Mouse (Mus musculus) E14TG2a.4 (cell line): ENCODE measurements at regions not wholly inside any gene's neighbourhood (a gene's known extent, or its start where the extent isn't known, plus 50 kb on each side); places are given as distances from the start of the nearest gene placed in this dataset.

Source experiments
- H3K27me3 ChIP-seq: 2 replicates; pipeline ENCODE4 v1.6.1; 2014; ENCODE audit warnings: low read length, control low read depth; ENCODE audit not compliant: insufficient read depth
- H3K36me3 ChIP-seq: 2 replicates; pipeline ENCODE4 v1.6.1; 2014; ENCODE audit warnings: low read length, control low read depth; ENCODE audit not compliant: insufficient read depth
- H3K4me1 ChIP-seq: replicated peaks from 2 replicates; pipeline ENCODE4 v1.6.1; 2014; ENCODE audit warnings: low read depth, low read length, control low read depth
- H3K4me3 ChIP-seq: replicated peaks from 2 replicates; pipeline ENCODE4 v1.5.1; 2014; ENCODE audit warnings: mild to moderate bottlenecking, low read length
- H3K9me3 ChIP-seq: 2 replicates; pipeline ENCODE4 v1.6.1; 2014; ENCODE audit warnings: low read length, control low read depth
- CTCF ChIP-seq: conservative IDR thresholded peaks from 2 replicates; pipeline ENCODE4 v1.5.1; 2014; ENCODE audit warnings: low read length
- NANOG ChIP-seq: IDR thresholded peaks from 2 replicates; pipeline ENCODE4 v1.6.1; 2014; ENCODE audit warnings: borderline replicate concordance, low read length, mixed read lengths
- POU5F1 ChIP-seq: IDR thresholded peaks from 2 replicates; pipeline ENCODE4 v1.6.1; 2014; ENCODE audit warnings: low read length, borderline replicate concordance

- Histone ChIP-seq H3K36me3 (no peaks in the 10 kb centered on the region), H3K4me1 (no peaks in the 10 kb centered on the region), H3K4me3 (no peak overlapping the region), H3K9me3 (peaks cover 14% of the 10 kb centered on the region; the same call in 1 of the 2 replicates), H3K27me3 (no peaks in the 10 kb centered on the region)
- TF ChIP-seq NANOG (no peak), POU5F1 (no peak), CTCF (no peak)
Measured at GRCm38 (mm10) chr5:133569096-133569495, 530.4 kb upstream of the Castor2 start.

- H3K9me3 ChIP-seq: peaks cover 8% of the 10 kb centered on the region; the same call in 1 of the 2 replicates
- no peak for TF ChIP-seq NANOG
- no peak for TF ChIP-seq POU5F1
- no peak for TF ChIP-seq CTCF
- H3K27me3 ChIP-seq: no peaks in the 10 kb centered on the region
- no peaks in the 10 kb centered on the region for H3K4me1 ChIP-seq
- H3K36me3 ChIP-seq: no peaks in the 10 kb centered on the region
- no peak overlapping the region for H3K4me3 ChIP-seq
Measured at GRCm38 (mm10) chr5:133566506-133566905, 533.0 kb upstream of the Castor2 start.

GRCm38 (mm10) chr5:133550657-133551056, 548.9 kb upstream of the Castor2 start:
- no peaks in the 10 kb centered on the region for H3K36me3 ChIP-seq
- H3K9me3 ChIP-seq: no peaks in the 10 kb centered on the region
- TF ChIP-seq POU5F1 (no peak), NANOG (no peak), CTCF (no peak)
- H3K4me1 ChIP-seq: no peaks in the 10 kb centered on the region
- H3K27me3 ChIP-seq: no peaks in the 10 kb centered on the region
- H3K4me3 ChIP-seq: no peak overlapping the region

- Histone ChIP-seq H3K9me3 (peaks cover 8% of the 10 kb centered on the region; the same call in 1 of the 2 replicates), H3K4me3 (no peak overlapping the region), H3K36me3 (no peaks in the 10 kb centered on the region), H3K27me3 (no peaks in the 10 kb centered on the region), H3K4me1 (no peaks in the 10 kb centered on the region)
- TF ChIP-seq POU5F1: no peak
- TF ChIP-seq CTCF: no peak
- TF ChIP-seq NANOG: no peak
Measured at GRCm38 (mm10) chr5:133542217-133542616, 557.3 kb upstream of the Castor2 start.

- Histone ChIP-seq H3K27me3 (no peaks in the 10 kb centered on the region), H3K9me3 (no peaks in the 10 kb centered on the region), H3K36me3 (no peaks in the 10 kb centered on the region), H3K4me1 (no peaks in the 10 kb centered on the region), H3K4me3 (no peak overlapping the region)
- TF ChIP-seq POU5F1: no peak
Measured at GRCm38 (mm10) chr5:133532678-133533077, 566.8 kb upstream of the Castor2 start.

- H3K4me1 ChIP-seq: no peaks in the 10 kb centered on the region
- H3K36me3 ChIP-seq: no peaks in the 10 kb centered on the region
- H3K4me3 ChIP-seq: no peak overlapping the region
- TF ChIP-seq CTCF: no peak
- H3K9me3 ChIP-seq: no peaks in the 10 kb centered on the region
- no peaks in the 10 kb centered on the region for H3K27me3 ChIP-seq
Measured at GRCm38 (mm10) chr5:133505661-133506060, 593.9 kb upstream of the Castor2 start.

GRCm38 (mm10) chr5:133487806-133488290, 611.7 kb upstream of the Castor2 start:
- Histone ChIP-seq H3K36me3 (no peaks in the 10 kb centered on the region), H3K27me3 (no peaks in the 10 kb centered on the region), H3K4me3 (no peak overlapping the region), H3K9me3 (no peaks in the 10 kb centered on the region), H3K4me1 (no peaks in the 10 kb centered on the region)
- no peak for TF ChIP-seq CTCF
- no peak for TF ChIP-seq NANOG
- TF ChIP-seq POU5F1: no peak

GRCm38 (mm10) chr5:133482291-133483086, 617.0 kb upstream of the Castor2 start:
- Histone ChIP-seq H3K4me1 (no peaks in the 10 kb centered on the region), H3K9me3 (peaks cover 7% of the 10 kb centered on the region; the same call in 1 of the 2 replicates), H3K4me3 (no peak overlapping the region), H3K27me3 (no peaks in the 10 kb centered on the region), H3K36me3 (no peaks in the 10 kb centered on the region)
- no peak for TF ChIP-seq CTCF
- TF ChIP-seq NANOG: no peak
- TF ChIP-seq POU5F1: no peak

- no peak for TF ChIP-seq CTCF
- TF ChIP-seq NANOG: no peak
- TF ChIP-seq POU5F1: no peak
- Histone ChIP-seq H3K36me3 (no peaks in the 10 kb centered on the region), H3K4me1 (no peaks in the 10 kb centered on the region), H3K4me3 (no peak overlapping the region), H3K9me3 (peaks cover 7% of the 10 kb centered on the region; the same call in 1 of the 2 replicates), H3K27me3 (no peaks in the 10 kb centered on the region)
Measured at GRCm38 (mm10) chr5:133479205-133479604, 620.3 kb upstream of the Castor2 start.
